Mouse (Mus musculus) CD8-positive naive resting alpha-beta T cell, adult 2 months (primary cell): ENCODE data around the gene Scnn1g.

Experiments used
- DNase-seq, 2 experiments: peaks; one replicate each; pipeline ENCODE4 v3.0.0; 2022; ENCODE audit warnings: low read depth in 2 of 2, low spot score in 2 of 2

The Scnn1g gene

DNA sequence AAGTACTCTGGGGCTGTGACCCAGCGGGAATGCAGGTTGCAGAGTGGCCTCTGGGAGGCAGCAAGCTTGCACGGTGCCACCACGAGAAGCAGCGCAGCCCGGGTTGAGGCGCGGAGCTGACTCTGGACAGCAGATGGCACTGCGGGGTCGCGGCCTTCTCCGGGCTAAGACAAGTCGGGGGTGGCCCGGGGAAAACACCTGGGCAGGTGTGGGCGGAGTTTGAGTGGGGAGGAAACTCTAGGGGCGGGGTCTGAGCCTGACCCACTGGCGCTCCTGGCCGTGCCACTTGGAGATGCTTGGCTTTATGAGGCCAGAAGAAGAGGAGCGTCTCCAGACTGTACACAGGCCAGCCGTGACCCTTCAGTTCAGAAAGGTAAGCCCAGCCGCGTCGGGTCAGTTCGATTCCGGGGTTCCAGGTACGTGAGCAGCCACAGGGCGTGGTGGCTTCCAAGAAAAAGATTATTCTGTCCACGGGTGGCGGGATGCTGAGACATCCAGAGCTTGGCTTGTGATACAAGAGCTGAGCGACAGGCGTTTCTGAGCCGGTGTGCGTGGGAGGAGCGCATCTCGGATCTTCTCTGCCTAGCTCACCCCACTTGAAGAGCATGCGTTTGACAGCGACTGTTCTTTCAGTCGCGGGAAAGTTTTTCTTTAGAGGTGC, at the start of gene Scnn1g:
Gene Scnn1g (plus strand): TSS at position 309 of the 661 bp plus-strand sequence.
- DNase-seq, result peak; percentile 40 to 49

DNA sequence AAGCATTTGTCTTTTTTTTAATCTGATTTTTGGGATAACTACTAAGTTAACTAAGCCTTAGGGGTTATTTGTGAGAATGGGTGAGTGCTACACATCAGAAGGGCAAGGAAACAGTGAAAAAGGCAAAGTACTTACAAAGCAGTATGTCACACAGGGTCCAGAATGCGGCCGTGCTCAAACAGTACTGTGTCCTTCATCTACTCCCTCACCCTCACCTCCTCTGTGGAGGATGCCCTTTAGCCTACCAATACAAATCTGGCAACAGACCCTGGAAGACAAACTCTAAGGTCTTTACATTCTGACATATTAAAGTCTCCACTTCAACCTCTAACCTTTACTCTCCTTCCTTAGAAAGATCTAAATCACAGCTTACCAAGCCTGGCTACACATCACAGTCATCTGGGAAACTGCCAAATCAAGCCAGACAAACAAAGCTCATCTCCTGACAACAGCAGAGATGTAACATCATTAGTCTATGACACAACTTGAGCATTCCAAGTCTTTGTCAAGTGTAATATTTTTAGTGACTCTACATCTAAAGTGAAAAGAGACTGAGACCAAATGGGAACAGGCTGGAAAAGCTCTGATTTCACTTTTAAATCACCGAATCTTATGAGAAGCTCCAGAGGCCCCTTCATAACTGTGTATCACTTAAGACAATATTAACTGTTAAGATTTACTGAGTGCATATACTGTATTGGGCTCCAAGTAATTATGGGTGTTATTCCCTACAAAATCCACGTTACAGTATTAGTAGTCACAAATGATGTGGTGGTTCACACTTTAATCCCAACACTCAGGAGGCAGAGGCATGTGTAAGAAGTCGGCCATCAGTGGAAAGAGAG, 48.9 kb upstream of the Scnn1g start:
- no peak for DNase-seq

DNA sequence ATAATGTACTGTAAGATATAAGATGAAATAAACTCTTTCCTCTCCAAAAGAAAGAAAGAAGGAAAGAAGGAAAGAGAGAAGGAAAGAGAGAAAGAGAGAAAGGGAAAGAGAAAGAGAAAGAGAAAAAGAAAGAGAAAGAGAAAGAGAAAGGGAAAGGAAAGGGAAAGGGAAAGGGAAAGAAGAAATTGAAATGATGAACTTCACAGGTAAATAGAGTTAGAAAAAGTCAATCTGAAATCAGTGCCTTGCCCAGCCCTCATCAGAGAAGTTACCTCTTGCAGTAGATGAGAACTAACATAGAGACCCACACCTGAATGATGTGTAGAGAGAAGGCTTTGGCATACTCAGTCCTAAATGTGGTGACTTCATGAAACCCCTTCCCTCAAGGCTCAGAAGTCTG, 44.9 kb upstream of the Scnn1g start:
- no peak for DNase-seq

DNA sequence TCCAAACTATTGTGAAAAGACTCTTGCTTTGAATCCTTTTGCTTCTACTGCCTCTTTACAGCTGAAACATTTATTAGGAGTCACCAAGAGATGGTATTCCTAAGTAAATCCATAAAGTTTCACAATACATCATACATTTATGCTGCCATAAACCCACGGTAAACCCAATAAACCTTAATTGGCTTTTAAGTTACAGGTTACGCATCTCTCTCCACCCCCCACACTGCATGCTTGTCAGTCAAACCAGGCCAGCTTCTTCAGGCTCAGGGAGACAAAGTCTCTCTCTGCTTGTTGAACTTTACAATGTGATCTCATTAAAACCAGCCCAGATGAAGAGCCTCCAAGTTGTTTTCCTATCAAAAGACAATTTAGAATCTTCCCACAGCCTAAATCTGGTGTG, 42.5 kb upstream of the Scnn1g start:
- no peak for DNase-seq

DNA sequence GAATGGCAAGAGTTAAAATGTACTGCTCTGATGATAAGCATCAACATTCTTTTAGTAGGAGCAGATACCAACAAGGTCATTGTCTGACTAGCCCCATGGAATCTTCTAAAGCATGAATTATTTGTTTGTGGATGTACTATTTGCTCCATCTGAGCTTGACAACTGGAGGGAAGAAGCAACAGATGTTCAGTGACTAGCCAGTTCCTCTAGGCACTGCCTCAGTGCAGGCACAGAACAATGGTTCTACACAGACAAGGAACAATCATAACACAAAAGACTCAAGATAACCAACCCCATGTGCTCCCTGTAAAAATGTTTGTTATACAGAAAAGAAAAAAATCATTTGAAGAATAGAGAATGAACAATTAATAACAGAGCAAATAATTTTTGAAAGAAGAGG, 37.1 kb upstream of the Scnn1g start:
- DNase-seq, result no peak

DNA sequence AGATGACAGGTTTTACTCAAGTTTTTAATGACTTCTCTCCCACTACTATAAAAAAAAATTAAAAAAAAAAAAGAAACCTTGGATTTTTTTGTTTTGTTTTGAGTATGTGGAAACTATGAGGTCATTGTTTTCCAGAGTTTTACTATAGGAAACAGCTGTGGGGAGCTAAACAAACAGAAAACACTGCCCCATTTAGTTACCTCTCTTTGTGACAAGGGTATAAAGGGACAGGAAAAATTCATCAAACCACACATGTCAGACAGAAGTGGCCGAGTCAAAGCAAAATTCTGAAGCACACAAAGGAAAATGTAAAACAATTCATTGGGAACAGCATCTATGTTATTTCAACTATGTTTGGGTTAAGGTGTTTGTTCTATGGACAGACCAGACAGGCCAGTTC, 36.7 kb upstream of the Scnn1g start:
- DNase-seq, result no peak

DNA sequence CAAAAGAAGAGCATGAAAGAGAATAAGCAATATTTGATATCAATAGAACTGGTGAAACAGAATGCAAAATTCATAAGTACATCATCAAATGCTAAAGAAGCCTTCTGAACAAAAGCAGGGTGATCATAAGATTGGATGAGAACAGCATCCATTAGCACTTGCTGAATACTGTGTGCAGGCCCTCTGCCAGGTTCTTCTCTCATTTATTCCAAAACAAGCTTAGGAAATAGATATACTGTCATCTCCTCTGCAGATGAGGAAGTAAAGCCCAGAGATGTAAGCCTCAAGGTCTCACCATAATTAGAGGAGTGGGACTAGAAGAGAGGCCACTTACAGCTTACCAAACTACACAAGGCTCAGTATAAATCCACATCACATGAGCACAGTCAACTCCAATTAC, 35.1 kb upstream of the Scnn1g start:
- no peak for DNase-seq

DNA sequence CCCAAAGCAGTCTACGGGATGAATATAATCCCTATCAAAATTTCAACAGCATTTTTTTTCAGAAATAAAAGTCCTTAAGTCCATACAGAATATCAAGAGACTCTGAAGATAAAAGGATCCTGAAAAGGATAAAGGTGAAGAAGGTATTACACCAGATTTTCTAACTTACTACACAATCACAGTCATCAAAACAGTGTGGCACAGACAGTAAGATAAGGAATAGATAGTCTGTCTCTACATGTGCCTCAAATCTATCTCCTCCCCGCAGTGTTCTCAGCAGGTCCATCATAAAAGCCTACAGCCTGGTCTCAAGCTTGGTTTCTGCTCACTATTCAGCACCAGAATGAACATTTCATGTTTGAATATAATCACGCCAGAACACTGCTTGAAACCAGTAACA, 33.8 kb upstream of the Scnn1g start:
- DNase-seq, result no peak

DNA sequence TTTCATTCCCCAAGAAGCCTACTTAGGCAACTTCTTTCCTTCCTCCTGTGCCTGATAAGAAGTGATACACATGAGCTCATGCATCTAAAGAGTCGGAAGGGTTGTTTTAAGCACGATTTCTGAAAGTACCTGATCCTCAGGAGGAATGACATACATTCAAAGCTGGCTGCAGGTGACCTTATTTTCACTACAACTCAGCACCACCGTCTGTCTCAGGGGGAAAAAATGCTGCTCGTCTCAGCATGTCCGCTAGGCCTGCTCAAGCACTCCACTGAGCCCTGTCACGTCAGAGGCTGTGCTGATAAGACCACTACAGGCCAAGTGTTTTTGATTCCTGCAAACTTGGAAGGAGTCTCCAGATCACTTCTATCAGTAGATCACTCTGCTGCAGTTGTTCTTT, 32.3 kb upstream of the Scnn1g start:
- DNase-seq, result no peak

DNA sequence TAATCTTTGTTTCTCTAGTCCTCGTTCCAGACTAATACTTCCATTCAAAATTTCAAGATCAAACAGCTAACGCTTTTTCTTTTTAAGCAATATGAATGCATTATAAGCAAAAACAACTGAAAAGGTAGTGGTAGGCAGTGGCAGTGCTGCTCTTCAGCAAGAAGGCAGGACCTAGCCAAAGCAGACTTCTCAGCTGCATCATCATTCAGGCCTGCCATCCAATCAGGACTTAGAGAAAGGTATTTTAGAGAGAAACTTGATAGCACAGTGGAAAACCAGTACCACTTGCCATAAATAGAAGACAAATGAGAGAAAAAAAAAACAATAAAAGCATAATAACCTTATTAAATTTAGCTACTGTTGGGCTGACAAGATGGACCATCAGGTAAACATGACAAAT, 29.2 kb upstream of the Scnn1g start:
- no peak for DNase-seq

DNA sequence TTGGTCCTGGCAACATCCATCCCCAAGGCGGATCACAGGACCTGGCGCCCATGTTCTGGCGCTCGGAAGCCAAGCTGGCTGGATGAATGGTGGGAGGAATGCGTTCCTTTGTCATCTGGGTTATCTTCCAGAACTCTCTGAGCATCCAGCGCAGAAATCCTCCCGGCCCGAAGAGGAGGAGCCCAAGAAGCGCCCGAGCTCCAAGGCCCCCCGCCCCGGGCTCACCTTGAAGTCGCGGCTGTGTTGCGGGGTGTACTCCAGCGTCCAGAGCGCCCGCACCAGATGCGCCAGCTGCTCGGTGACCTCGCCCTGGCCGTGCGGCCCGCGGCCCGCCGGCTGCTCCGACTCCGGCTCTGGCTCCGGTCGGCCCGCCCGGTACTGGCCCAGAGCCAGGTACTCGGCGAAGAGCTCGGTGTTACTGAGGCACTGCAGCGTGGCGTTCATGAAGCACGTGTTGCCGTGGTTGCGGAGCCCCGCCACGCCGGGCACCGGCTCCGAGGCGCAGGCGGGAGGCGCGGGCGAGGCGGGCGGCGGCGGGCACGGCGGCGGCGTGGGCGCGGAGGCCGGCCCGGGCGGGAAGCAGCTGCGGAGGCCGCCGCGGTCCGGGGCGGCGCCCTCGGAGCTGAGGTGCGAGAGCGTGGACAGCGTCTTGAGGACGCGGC, 27.7 kb upstream of the Scnn1g start:
- DNase-seq, result peak; percentile 14 to 20

DNA sequence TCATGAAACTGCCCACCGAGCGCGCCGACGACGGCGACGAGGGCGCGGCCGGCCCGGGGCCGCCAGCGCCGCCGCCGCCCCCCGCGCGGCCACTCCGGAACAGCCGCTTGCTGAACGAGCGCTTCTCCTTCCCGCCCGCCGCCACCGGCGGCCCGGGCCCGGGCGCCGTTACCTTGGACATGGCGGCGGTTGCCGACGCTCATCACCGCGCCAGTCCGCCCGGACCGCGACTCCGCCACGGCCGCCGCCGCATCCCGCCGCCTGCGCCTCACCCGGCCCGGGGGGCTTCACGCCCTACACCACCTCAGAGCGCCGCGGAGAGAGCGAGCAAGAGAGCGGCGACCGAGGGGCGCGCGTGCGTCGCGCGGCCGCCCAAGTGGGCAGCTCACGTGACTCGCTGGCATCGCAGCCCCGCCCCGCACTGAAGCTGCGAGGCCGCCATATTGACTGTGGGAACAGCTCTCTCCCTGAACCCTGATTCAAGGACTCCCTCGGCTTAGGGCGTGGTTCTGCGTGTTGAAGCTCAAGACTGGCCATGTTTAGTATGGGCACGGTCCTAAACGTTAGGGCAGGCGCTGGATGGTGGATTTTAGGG, 27.1 kb upstream of the Scnn1g start, which contains the start of gene Usp31:
Gene Usp31 (minus strand): TSS at position 181 of the 595 bp plus-strand sequence.
- peak; percentile 88 to 91 for DNase-seq

DNA sequence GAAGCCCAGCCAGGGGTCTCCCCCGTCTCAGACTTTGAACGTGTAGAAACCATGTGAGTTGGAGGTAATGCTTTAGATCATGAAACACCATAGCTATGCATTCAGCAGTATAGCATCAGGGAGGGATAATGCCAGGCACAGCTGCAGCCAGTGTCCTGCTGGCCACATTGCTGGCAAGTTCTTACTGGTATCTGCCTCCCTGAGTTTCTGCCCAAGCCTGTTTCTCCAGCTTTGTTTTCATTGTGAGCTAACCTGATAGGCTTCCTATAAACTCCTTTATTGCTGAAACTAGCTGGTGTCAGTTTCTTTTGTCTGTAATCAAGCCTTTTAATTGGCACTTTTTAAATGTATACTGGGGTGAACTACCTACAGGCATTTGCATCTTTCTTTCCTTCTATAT, 23.1 kb upstream of the Scnn1g start:
- no peak for DNase-seq

DNA sequence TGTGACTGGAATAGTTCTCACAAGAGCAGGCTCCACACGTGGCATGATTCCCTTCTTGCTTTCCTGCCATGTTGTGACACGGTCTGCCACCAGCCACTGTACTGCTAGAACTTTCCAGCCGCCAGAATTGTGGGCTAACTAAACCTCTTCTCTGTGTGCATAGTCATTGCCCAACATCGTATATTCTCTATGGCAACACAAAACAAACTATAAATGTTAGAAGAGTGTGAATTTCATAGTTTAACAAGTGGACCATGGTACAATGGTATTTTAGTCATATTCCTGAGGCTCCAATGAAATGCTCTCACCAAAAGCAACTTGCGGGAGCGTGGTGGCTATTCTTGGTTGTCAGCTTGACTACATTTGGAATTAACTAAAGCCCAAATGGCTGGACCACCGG, 17.2 kb upstream of the Scnn1g start:
- no peak for DNase-seq

DNA sequence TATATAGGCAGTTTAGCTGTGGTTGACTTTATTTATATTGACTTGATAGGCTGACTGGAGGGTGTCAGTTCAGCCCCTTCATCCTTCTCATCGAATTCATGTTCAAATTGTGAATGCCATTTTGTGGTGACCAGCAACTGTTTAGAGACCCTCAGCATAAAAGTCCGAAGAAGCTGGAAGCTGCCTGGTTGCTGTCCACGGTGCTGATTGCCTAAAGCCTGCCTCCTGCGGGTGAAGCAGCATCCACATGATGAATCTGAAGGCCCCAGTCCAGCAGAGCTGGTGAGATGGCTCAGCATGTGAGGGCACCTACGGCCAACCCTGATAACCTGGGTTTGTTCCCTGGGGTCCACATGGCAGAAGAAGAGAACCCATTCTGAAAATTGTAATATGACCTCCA, 4.1 kb upstream of the Scnn1g start:
- DNase-seq, result no peak

DNA sequence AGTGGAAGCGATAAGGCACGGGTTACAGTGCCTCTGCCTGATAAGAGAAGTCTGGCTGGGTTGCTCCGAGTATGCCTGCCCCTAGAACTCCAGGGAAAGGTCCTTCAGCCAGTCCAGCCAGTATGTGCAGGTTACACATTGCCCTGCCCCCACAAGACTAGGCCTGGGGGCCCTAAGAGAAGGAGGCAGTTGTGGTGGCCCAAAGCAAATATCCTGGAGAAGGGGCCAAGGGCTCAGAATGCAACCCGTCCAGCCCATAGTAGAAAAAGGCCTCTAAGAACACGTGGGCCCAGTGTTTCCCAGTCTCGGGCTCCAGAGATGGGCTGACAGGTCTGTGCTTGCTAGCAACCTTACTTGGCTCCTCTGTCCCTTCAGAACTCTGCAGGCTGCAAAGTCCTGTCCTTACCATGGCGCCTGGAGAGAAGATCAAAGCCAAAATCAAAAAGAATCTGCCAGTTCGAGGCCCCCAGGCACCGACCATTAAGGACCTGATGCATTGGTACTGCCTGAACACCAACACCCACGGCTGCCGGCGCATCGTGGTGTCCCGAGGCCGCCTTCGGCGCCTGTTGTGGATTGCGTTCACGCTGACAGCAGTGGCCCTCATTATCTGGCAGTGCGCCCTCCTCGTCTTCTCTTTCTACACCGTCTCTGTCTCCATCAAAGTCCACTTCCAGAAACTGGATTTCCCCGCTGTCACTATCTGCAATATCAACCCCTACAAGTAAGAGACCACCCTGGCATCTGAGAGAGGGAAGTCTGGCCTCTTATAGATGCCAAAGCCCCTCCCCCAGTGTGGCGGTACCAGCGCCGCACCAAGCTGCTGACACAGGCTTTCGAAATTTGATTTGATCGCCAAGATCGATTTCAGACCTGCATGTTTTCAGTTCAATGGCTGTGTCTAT, 3.5 kb downstream of the Scnn1g start:
- no peak for DNase-seq

DNA sequence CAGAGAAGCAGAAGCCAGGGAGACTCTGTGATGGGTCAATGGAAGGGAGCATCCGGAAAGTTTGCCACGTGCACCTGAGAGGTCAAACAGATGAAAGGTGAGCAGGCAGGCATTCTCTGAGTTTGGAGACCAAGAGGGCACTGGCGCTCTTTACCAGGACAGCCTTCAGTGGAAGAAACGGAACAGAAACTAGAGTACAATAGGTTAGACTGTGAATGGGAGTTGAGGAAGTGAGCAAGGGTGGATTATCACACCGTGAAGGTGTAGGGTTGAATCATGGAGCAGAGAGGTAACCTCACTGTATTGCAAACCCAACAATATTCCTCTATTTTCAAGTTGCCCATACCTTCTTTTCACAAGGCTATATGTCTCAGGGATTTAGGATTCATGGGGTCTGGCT, 16.0 kb downstream of the Scnn1g start:
- DNase-seq, result no peak

DNA sequence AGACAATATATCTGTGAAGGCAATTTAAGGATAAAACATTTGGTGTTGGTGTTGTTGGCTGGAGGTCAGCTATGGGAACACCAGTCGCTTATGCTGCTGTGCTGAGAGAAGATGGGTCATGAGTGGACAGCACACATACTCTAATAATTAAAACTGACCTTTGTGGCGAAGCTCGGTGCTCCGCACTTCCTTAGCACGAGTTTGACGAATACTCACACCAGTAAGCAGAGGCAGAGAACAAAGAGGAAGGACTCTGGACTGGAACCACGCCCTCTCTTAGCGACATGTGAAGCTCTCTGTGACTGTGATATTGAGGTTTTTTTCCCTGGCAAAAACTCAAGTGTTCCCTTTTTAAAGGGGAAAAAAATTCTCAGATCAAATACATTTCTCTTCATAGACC, 20.5 kb downstream of the Scnn1g start:
- no peak for DNase-seq

DNA sequence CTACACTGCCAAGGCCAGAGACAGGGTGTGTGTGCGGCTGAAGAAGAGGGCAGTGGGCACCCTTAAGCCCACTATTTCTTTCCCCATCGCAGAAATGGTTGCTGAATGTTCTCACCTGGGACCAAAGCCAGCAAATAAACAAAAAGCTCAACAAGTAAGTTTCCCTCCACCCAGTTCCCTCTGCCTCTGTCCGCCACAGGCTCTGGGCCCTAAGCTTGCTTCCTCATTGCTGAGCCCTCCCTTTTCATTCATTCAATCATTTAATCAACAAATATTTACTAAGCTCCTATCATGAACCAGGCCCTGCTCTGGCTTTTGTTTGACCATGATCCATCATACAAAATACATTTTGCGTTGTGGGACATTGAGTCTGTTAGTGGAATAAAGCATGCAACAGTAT, 29.0 kb downstream of the Scnn1g start:
- DNase-seq, result no peak

DNA sequence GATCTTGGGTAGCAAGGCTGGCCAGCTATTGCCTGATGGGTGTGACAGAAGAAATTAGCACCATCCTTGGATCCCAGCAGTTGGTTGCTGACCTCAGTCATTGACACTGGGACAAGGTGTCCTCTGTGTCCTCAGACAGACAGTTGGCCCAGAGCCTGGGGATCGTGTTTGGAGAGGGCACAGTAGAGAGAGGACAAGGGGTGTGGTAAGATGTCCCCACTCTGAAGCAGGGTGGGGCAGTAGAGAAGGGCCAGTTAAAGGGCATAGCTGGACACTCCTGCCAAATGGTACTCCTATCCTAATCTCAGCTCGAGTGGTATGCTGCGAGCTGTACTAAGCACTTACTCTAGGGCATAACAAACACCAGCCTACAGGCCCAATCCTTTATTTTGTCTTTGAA, 33.6 kb downstream of the Scnn1g start:
- no peak for DNase-seq

DNA sequence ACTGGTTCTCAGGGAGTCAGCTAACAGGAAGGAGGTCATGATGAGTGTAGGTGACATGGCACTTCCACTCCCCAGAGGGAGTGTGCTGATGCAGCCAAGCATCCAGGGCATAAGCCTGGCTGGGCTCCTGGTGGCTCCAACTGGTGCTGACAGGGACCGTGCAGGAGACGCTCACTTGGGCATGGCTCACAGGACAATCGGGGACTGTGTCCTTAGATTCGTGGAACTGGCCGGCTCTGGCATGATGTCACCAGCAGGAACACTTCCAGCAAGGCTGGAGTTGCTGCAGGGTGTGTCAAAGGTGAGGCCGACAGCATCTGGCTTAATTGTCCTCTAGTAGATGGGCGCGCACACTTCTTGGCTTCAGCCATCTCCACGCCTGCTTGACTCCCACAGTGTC, 34.7 kb downstream of the Scnn1g start:
- DNase-seq, result no peak
